Mouse (Mus musculus) neural tube, embryonic 14.5 days (tissue): ENCODE measurements at regions not wholly inside any gene's neighbourhood (a gene's known extent, or its start where the extent isn't known, plus 50 kb on each side); places are given as distances from the start of the nearest gene placed in this dataset.
"Not testable (repeated sequence)": the region's sequence is repeated elsewhere in the genome, so short reads cannot be mapped to it uniquely, and the experiment has no call there.

ENCODE experiments used
- ATAC-seq: fragments of 200-750 bp; cut with Nextera tagmentation; 2 replicates; pipeline ENCODE4 v1.8.0; 2017; ENCODE audit warnings: low read depth, mild to moderate bottlenecking, moderate TSS enrichment, moderate library complexity
- H3K27ac ChIP-seq: fragments of 300-500 bp; sonication (generic); 2 replicates; pipeline ENCODE4 v1.5.1; 2014; ENCODE audit warnings: low read depth, mild to moderate bottlenecking, control low read depth, low read length, moderate library complexity, mixed read lengths
- H3K27me3 ChIP-seq: fragments of 300-500 bp; sonication (generic); 2 replicates; pipeline ENCODE4 v1.6.1; 2014; ENCODE audit warnings: low read length; ENCODE audit not compliant: control insufficient read depth, insufficient read depth
- H3K36me3 ChIP-seq: fragments of 300-500 bp; sonication (generic); 2 replicates; pipeline ENCODE4 v1.6.1; 2014; ENCODE audit warnings: low read length, mixed read lengths; ENCODE audit not compliant: control insufficient read depth, insufficient read depth
- H3K4me1 ChIP-seq: fragments of 300-500 bp; sonication (generic); 2 replicates; pipeline ENCODE4 v1.6.1; 2014; ENCODE audit warnings: low read length; ENCODE audit not compliant: control insufficient read depth, insufficient read depth
- H3K4me2 ChIP-seq: fragments of 300-500 bp; sonication (generic); 2 replicates; pipeline ENCODE4 v1.6.1; 2014; ENCODE audit warnings: mild to moderate bottlenecking, low read depth, low read length, control low read depth
- H3K4me3 ChIP-seq: fragments of 300-500 bp; sonication (generic); 2 replicates; pipeline ENCODE4 v1.5.1; 2014; ENCODE audit warnings: low read depth, low read length, control low read depth, mixed read lengths
- H3K9ac ChIP-seq: fragments of 300-500 bp; sonication (generic); replicated peaks from 2 replicates; pipeline ENCODE4 v1.6.1; 2014; ENCODE audit warnings: low read depth, mild to moderate bottlenecking, control low read depth, low read length, mixed read lengths
- H3K9me3 ChIP-seq: fragments of 300-500 bp; sonication (generic); 2 replicates; pipeline ENCODE4 v1.6.1; 2016; ENCODE audit warnings: low read length; ENCODE audit not compliant: control insufficient read depth
- WGBS: fragments of 180-500 bp; shearing (Covaris S2); extraction: QIAGEN DNeasy Blood & Tissue Kit; methylation state at CpG from one replicate; pipeline ENCODE4 v1.1.7; 2014; 5-methylcytosine and 5-hydroxymethylcytosine counted together

DNA sequence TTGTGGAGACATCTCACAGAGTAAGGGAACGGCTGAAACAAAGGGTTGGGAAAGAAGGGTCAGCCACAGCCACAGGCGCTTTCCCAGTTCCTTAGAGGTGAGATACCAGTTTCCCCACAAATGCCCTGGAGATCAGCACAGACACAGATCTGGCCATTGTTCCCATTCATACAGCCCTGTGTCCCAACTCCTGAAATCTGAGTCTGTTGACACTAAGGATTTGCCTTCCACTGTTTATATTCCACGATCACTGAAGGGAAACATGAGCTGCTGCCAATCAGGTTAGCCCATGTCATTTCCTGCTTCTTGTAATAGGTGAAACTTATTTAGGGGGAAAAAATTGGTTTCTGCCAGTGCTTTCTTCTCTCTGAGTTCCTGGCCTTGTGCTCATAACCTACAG is 78.5 kb upstream of the Zcchc2 start:
- Histone ChIP-seq H3K4me1 (peaks cover 6% of the 10 kb centered on the region; the same call in 1 of the 2 replicates), H3K27me3 (no peaks in the 10 kb centered on the region), H3K36me3 (no peaks in the 10 kb centered on the region), H3K4me2 (no peak overlapping the region), H3K27ac (no peak overlapping the region), H3K4me3 (no peak overlapping the region), H3K9me3 (no peaks in the 10 kb centered on the region), H3K9ac (no peak overlapping the region)
- ATAC-seq, result no peak
- WGBS, result 62% methylated on average over 3 of the region's 3 CpGs

DNA sequence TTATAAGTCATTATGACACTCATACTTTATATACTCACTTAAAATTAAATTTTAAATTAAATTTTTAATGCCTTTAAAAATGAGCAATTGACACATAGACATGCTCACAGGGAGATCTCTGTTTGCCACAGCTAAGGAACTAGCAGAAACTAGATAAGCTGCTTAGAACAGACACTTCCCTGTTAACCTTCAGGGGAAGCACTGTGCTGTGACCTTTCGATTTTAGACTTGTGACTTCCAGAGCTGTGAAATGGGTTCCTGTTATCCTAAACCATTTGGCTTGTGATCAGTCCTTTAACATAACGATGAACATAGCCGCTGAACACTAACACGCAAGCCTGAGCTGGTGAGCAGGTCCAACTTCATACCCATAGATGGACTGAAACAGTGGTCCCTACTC is 68.4 kb upstream of the Zcchc2 start:
- no peak for ATAC-seq
- Histone ChIP-seq H3K4me1 (no peaks in the 10 kb centered on the region), H3K27me3 (no peaks in the 10 kb centered on the region), H3K9ac (no peak overlapping the region), H3K4me3 (no peak overlapping the region), H3K27ac (no peak overlapping the region), H3K36me3 (no peaks in the 10 kb centered on the region), H3K9me3 (no peaks in the 10 kb centered on the region), H3K4me2 (no peak overlapping the region)
- 92% methylated on average over 4 of the region's 4 CpGs for WGBS

DNA sequence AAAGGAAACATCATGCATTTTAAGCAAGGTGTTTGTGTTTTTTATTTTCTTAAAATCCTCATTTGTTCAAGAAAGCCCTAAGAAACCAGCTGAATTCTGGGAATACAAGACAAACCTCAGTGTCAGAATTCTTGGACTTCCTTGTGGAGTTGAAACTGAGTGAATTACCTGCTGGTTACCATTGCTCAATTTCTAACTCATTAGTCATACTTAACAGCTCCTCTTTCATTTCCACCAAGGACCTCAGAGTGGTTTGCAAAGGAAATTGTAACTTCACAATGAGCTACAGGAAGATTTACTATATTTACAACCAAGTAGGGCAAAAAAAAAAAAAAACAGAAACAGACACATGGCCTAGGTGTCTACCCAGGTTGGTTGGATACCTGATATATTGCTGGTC is 67.6 kb upstream of the Zcchc2 start:
- Histone ChIP-seq H3K9me3 (no peaks in the 10 kb centered on the region), H3K27ac (no peak overlapping the region), H3K36me3 (no peaks in the 10 kb centered on the region), H3K4me2 (no peak overlapping the region), H3K4me3 (no peak overlapping the region), H3K4me1 (no peaks in the 10 kb centered on the region), H3K9ac (no peak overlapping the region), H3K27me3 (no peaks in the 10 kb centered on the region)
- no peak for ATAC-seq

DNA sequence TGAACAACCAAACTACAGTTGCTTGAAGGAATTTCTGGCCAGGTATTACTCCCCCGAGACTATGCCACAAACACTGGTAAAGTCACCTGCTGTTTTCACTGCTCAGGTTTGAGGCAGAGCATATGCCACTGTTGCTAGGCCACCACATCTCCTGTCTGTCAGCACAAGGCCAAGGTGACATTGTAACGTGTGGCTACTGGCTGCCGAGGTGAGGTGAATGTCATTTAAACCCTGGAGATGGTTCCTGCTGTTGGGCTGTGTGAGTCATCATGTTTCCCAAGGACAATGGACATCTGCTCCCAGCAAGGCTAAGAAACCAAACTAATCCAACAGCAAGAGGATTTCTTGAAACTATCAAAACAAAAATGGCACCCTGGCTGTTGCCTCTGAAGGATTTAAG is 67.2 kb upstream of the Zcchc2 start:
- Histone ChIP-seq H3K27me3 (no peaks in the 10 kb centered on the region), H3K4me1 (no peaks in the 10 kb centered on the region), H3K4me2 (no peak overlapping the region), H3K4me3 (no peak overlapping the region), H3K9ac (no peak overlapping the region), H3K36me3 (no peaks in the 10 kb centered on the region), H3K9me3 (no peaks in the 10 kb centered on the region), H3K27ac (no peak overlapping the region)
- no peak for ATAC-seq
- 93% methylated on average over 3 of the region's 3 CpGs for WGBS

DNA sequence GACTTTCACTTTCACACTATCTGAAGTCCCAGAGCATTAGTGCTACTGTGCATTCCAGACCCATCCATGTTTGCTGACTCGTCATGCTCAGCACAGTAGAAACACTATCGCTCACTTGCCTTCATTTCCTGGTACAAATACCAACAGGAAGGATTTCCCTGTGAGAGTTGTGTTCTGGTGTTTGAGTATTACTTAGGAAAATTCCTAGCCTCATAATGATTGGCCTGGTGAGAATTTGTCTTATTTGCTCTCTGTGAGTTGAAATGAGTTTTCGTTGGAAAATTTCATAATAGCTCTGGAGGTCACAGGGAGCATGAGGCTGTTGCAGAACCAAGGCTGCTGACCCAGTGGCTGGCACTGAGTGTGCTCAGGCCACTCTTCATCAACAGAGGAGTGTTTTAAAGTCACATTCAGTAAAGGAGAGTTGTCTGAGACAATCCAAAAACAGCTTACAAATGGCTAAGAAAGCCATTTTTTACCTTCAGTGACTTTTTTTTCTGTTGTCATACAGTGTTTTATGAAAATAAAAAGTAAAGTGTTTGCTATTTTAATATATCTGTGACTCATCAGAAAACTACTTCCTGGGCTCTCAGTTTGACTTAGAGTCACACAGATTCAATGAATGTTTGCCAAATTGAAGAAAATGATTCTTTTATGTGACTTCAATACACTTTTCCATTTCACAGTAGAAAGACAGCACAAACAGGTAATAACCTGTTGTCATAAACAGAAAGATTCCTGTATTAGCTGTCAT is 64.4 kb upstream of the Zcchc2 start:
- 87% methylated on average over 3 of the region's 3 CpGs for WGBS
- H3K9ac ChIP-seq, result no peak overlapping the region
- H3K4me2 ChIP-seq, result no peak overlapping the region
- H3K4me3 ChIP-seq, result no peak overlapping the region
- no peak overlapping the region for H3K27ac ChIP-seq
- H3K9me3 ChIP-seq, result no peaks in the 10 kb centered on the region
- H3K36me3 ChIP-seq, result no peaks in the 10 kb centered on the region
- no peaks in the 10 kb centered on the region for H3K4me1 ChIP-seq
- no peaks in the 10 kb centered on the region for H3K27me3 ChIP-seq
- no peak for ATAC-seq

DNA sequence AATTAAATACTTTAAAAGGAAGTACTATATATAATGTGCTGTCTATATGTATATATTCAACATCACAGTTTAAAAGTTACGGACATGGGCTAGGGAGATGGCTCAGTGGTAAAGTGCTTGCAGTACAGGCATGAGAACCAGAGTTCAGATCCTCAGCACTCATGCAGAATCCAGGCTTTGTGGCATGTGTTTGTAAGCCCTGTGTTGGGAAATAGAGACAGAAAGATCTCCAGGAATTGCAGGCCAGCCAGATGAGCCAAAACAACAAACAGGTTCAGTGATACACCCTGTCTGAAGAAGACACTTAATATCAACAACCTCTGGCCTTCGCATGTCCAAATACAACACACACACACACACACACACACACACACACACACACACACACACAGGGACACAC is 63.3 kb upstream of the Zcchc2 start:
- H3K4me1 ChIP-seq, result no peaks in the 10 kb centered on the region
- no peak overlapping the region for H3K4me3 ChIP-seq
- no peaks in the 10 kb centered on the region for H3K9me3 ChIP-seq
- ATAC-seq, result no peak
- H3K9ac ChIP-seq, result no peak overlapping the region
- H3K36me3 ChIP-seq, result no peaks in the 10 kb centered on the region
- WGBS, result 100% methylated on average over 2 of the region's 2 CpGs
- H3K4me2 ChIP-seq, result no peak overlapping the region
- no peak overlapping the region for H3K27ac ChIP-seq
- no peaks in the 10 kb centered on the region for H3K27me3 ChIP-seq

DNA sequence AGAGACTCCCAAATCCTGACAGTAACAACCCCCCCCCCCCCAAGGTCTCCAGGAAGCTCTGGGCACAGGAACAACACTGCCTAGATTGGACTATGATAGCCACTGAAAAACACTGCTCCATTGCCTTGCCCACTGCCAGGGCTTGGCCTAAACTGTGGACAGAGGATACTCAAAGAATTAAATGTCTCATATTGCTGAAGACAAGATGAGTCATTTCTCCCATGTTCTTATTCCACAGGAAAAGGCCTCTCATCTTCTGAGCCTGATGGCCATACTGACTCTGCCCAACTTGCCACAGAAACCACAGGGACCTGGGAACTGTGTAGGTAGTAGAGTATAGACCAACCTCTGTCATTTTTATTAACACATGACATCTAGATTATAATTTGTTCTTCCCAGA is 59.4 kb upstream of the Zcchc2 start:
- H3K36me3 ChIP-seq, result no peaks in the 10 kb centered on the region
- no peak overlapping the region for H3K9ac ChIP-seq
- no peaks in the 10 kb centered on the region for H3K27me3 ChIP-seq
- H3K27ac ChIP-seq, result no peak overlapping the region
- no peak overlapping the region for H3K4me2 ChIP-seq
- no peak for ATAC-seq
- no peaks in the 10 kb centered on the region for H3K9me3 ChIP-seq
- no peak overlapping the region for H3K4me3 ChIP-seq
- no peaks in the 10 kb centered on the region for H3K4me1 ChIP-seq

DNA sequence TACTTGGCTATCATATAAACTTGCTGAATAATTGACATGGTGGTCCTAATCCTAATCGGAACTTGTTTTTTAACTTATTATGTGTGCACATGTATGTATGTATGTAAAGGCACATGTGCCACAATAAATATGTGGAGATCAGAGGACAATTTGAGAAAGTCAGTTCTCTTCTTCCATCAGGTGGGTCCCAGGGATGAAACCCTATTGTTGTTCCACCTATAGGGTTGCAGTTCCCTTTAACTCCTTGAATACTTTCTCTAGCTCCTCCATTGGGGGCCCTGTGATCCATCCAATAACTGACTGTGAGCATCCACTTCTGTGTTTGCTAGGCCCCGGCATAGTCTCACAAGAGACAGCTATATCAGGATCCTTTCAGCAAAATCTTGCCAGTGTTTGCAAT is 56.0 kb upstream of the Zcchc2 start:
- not testable (repeated sequence) for H3K4me1 ChIP-seq, H3K36me3 ChIP-seq, ATAC-seq, H3K9me3 ChIP-seq, H3K27me3 ChIP-seq, H3K4me3 ChIP-seq, H3K4me2 ChIP-seq, H3K27ac ChIP-seq, H3K9ac ChIP-seq
- WGBS, result 93% methylated on average over 2 of the region's 2 CpGs
